Mouse (Mus musculus) gonadal fat pad, adult 2 months (tissue): ENCODE results near the gene Dcaf11. TPM values are rescaled to one million over a fixed set of nuclear protein-coding genes. Genes with fewer than 3 reads are reported as not detected.

ENCODE experiments used
- DNase-seq: peaks from one replicate; pipeline ENCODE4 v3.0.0-alpha.2; 2012; ENCODE audit warnings: low read depth
- polyA plus RNA-seq: library from polyadenylated mRNA; depleted of rRNA; stranded (reverse); fragments of >200 nt; gene quantifications from 2 replicates; pipeline ENCODE4 v1.2.3, GENCODE M21; 2012

The Dcaf11 gene
- polyA plus RNA-seq, 1 experiment = 186 TPM

GRCm38 (mm10) chr14:55584702-55585565, 25.1 kb downstream of the Dcaf11 start, which contains the start of gene Emc9:
Gene Emc9 (minus strand): TSS chr14:55585302.
- no peak for DNase-seq

- no peak for DNase-seq
Observed at GRCm38 (mm10) chr14:55585566-55585960, 25.8 kb downstream of the Dcaf11 start.

- DNase-seq = no peak
Observed at GRCm38 (mm10) chr14:55586149-55586548, 26.3 kb downstream of the Dcaf11 start.

- no peak for DNase-seq
Observed at GRCm38 (mm10) chr14:55589271-55589670, 29.5 kb downstream of the Dcaf11 start.

- peak; percentile 56 for DNase-seq
Observed at GRCm38 (mm10) chr14:55589771-55590448, 30.1 kb downstream of the Dcaf11 start.

- peak; percentile 87 for DNase-seq
Observed at GRCm38 (mm10) chr14:55590748-55591330, 31.0 kb downstream of the Dcaf11 start, which contains the start of gene Psme2. Gene Psme2 (minus strand): TSS chr14:55591113.

- DNase-seq = peak; percentile 57
Observed at GRCm38 (mm10) chr14:55591331-55591891, 31.6 kb downstream of the Dcaf11 start, which contains the start of gene Rnf31. Gene Rnf31 (plus strand): TSS chr14:55591708.

- no peak for DNase-seq
Observed at GRCm38 (mm10) chr14:55592226-55592625, 32.4 kb downstream of the Dcaf11 start.

- DNase-seq = no peak
Observed at GRCm38 (mm10) chr14:55596036-55596690, 36.4 kb downstream of the Dcaf11 start.

GRCm38 (mm10) chr14:55598521-55599390, 39.0 kb downstream of the Dcaf11 start:
- no peak for DNase-seq

GRCm38 (mm10) chr14:55603271-55603632, 43.4 kb downstream of the Dcaf11 start, which contains the start of gene Irf9:
Gene Irf9 (plus strand): TSS chr14:55603571.
- no peak for DNase-seq

- peak; percentile 65 for DNase-seq
Observed at GRCm38 (mm10) chr14:55603633-55604576, 44.1 kb downstream of the Dcaf11 start.

- DNase-seq = no peak
Observed at GRCm38 (mm10) chr14:55604823-55605222, 45.0 kb downstream of the Dcaf11 start.

- DNase-seq = no peak
Observed at GRCm38 (mm10) chr14:55605743-55606459, 46.1 kb downstream of the Dcaf11 start.

GRCm38 (mm10) chr14:55608339-55608738, 48.5 kb downstream of the Dcaf11 start:
- no peak for DNase-seq

GRCm38 (mm10) chr14:55613346-55613745, 53.5 kb downstream of the Dcaf11 start:
- DNase-seq = no peak

- DNase-seq = no peak
Observed at GRCm38 (mm10) chr14:55614565-55615178, 54.9 kb downstream of the Dcaf11 start.

GRCm38 (mm10) chr14:55615876-55616275, 56.1 kb downstream of the Dcaf11 start:
- DNase-seq = no peak
